Mouse (Mus musculus) hindbrain, postnatal 0 days (tissue): ENCODE data around the gene Chit1. TPM values are rescaled to one million over a fixed set of nuclear protein-coding genes. Genes with fewer than 3 reads are reported as not detected.

ENCODE experiments used
- ATAC-seq: fragments of 200-750 bp; cut with Nextera tagmentation; 2 replicates; pipeline ENCODE4 v1.8.0; 2017; ENCODE audit warnings: mild to moderate bottlenecking, moderate TSS enrichment, moderate library complexity
- DNase-seq: peaks from one replicate; pipeline ENCODE4 v3.0.0-alpha.2; 2015; ENCODE audit warnings: low spot score
- H3K27ac ChIP-seq: fragments of 300-500 bp; sonication (generic); 2 replicates; pipeline ENCODE4 v1.5.1; 2014; ENCODE audit warnings: mild to moderate bottlenecking
- H3K27me3 ChIP-seq: fragments of 300-500 bp; sonication (generic); 2 replicates; pipeline ENCODE4 v1.6.1; 2014; ENCODE audit warnings: low read length, mixed read lengths; ENCODE audit not compliant: insufficient read depth
- H3K36me3 ChIP-seq: fragments of 300-500 bp; sonication (generic); 2 replicates; pipeline ENCODE4 v1.6.1; 2014; ENCODE audit warnings: low read length, mixed read lengths; ENCODE audit not compliant: insufficient read depth
- H3K4me1 ChIP-seq: fragments of 300-500 bp; sonication (generic); 2 replicates; pipeline ENCODE4 v1.6.1; 2014; ENCODE audit warnings: antibody characterized with exemption, low read length, mixed read lengths; ENCODE audit not compliant: insufficient read depth
- H3K4me2 ChIP-seq: fragments of 300-500 bp; sonication (generic); 2 replicates; pipeline ENCODE4 v1.6.1; 2014; ENCODE audit warnings: low read depth, mild to moderate bottlenecking, low read length, moderate library complexity, mixed read lengths
- H3K4me3 ChIP-seq: fragments of 300-500 bp; sonication (generic); 2 replicates; pipeline ENCODE4 v1.5.1; 2014; ENCODE audit warnings: low read length
- H3K9ac ChIP-seq: fragments of 300-500 bp; sonication (generic); replicated peaks from 2 replicates; pipeline ENCODE4 v1.6.1; 2014; ENCODE audit warnings: mild to moderate bottlenecking, low read length, moderate library complexity, mixed read lengths
- H3K9me3 ChIP-seq: fragments of 300-500 bp; sonication (generic); 2 replicates; pipeline ENCODE4 v1.6.1; 2016; ENCODE audit warnings: low read length, mixed read lengths
- CTCF ChIP-seq: IDR thresholded peaks from 2 replicates; pipeline ENCODE4 v1.5.1; 2016; ENCODE audit warnings: antibody characterized with exemption, control low read depth, low read depth
- WGBS: fragments of 180-500 bp; shearing (Covaris S2); extraction: QIAGEN DNeasy Blood & Tissue Kit; methylation state at CpG from one replicate; pipeline ENCODE4 v1.1.7; 2014; 5-methylcytosine and 5-hydroxymethylcytosine counted together
- polyA plus RNA-seq: library from polyadenylated mRNA; unstranded; fragments of >200 nt; fragmentation: Nextera tagmentation; extraction: Ambion mirVana; gene quantifications from 2 replicates; pipeline ENCODE4 v1.2.1, GENCODE M21; 2015
- total RNA-seq: library from RNA; depleted of rRNA; stranded (reverse); fragments of >200 nt; gene quantifications from 2 replicates; pipeline ENCODE4 v1.2.3, GENCODE M21; 2014; rRNA removed

The Chit1 gene
- total and polyA plus RNA-seq, 2 experiments from 2014 or later: 0.46 TPM; not detected in 1

- Histone ChIP-seq H3K4me1 (no peaks in the 10 kb centered on the region), H3K36me3 (no peaks in the 10 kb centered on the region), H3K4me2 (no peak overlapping the region), H3K9me3 (no peaks in the 10 kb centered on the region), H3K9ac (no peak overlapping the region), H3K4me3 (no peak overlapping the region), H3K27ac (peak overlapping the region; percentile 34; the same call in 1 of the 2 replicates), H3K27me3 (no peaks in the 10 kb centered on the region)
- 37% methylated on average over 4 of the region's 4 CpGs for WGBS
- TF ChIP-seq CTCF: no peak
- ATAC-seq (peak; percentile 36; the same call in 1 of the 2 replicates), DNase-seq (peak; percentile 35)
These were observed 84.9 kb downstream of the Chit1 start for GRCm38 (mm10) chr1:134195979-134196378.

- Histone ChIP-seq H3K4me1 (no peaks in the 10 kb centered on the region), H3K27me3 (no peaks in the 10 kb centered on the region), H3K9ac (no peak overlapping the region), H3K27ac (peak overlapping the region; percentile 34; the same call in 1 of the 2 replicates), H3K4me2 (no peak overlapping the region), H3K36me3 (no peaks in the 10 kb centered on the region), H3K4me3 (no peak overlapping the region), H3K9me3 (no peaks in the 10 kb centered on the region)
- ATAC-seq (0 out of 2 replicates have a peak, but pooled peaks have one; percentile 14), DNase-seq (peak; percentile 59)
- 61% methylated on average over 4 of the region's 4 CpGs for WGBS
- peak; percentile 73 for TF ChIP-seq CTCF
These were observed 85.3 kb downstream of the Chit1 start for GRCm38 (mm10) chr1:134196386-134196785.

GRCm38 (mm10) chr1:134197325-134197982 is 86.4 kb downstream of the Chit1 start:
- Histone ChIP-seq H3K4me1 (no peaks in the 10 kb centered on the region), H3K9me3 (no peaks in the 10 kb centered on the region), H3K4me2 (no peak overlapping the region), H3K36me3 (no peaks in the 10 kb centered on the region), H3K27ac (no peak overlapping the region), H3K4me3 (no peak overlapping the region), H3K27me3 (no peaks in the 10 kb centered on the region), H3K9ac (no peak overlapping the region)
- no peak for TF ChIP-seq CTCF
- DNase-seq (no peak), ATAC-seq (no peak)
- 81% methylated on average over 15 of the region's 15 CpGs for WGBS

GRCm38 (mm10) chr1:134198197-134198995 is 87.4 kb downstream of the Chit1 start:
- no peak for TF ChIP-seq CTCF
- no peaks in the 10 kb centered on the region for H3K4me1 ChIP-seq
- DNase-seq: no peak
- H3K27me3 ChIP-seq: no peaks in the 10 kb centered on the region
- H3K9me3 ChIP-seq: no peaks in the 10 kb centered on the region
- no peak overlapping the region for H3K4me2 ChIP-seq
- 79% methylated on average over 12 of the region's 12 CpGs for WGBS
- ATAC-seq: 0 out of 2 replicates have a peak, but pooled peaks have one; percentile 21
- no peak overlapping the region for H3K4me3 ChIP-seq
- no peak overlapping the region for H3K27ac ChIP-seq
- H3K9ac ChIP-seq: no peak overlapping the region
- H3K36me3 ChIP-seq: 0 out of 2 replicates have a peak, but pooled peaks cover 4% of the 10 kb centered on the region

- Histone ChIP-seq H3K36me3 (0 out of 2 replicates have a peak, but pooled peaks cover 5% of the 10 kb centered on the region), H3K4me2 (no peak overlapping the region), H3K27ac (no peak overlapping the region), H3K9ac (no peak overlapping the region), H3K4me3 (no peak overlapping the region), H3K9me3 (no peaks in the 10 kb centered on the region), H3K4me1 (no peaks in the 10 kb centered on the region), H3K27me3 (no peaks in the 10 kb centered on the region)
- no peak for ATAC-seq
- DNase-seq: no peak
- WGBS: 66% methylated on average over 2 of the region's 2 CpGs
- no peak for TF ChIP-seq CTCF
These were observed 89.4 kb downstream of the Chit1 start for GRCm38 (mm10) chr1:134200481-134200880.

Other genes with a start within 250 kb of the Chit1 start
- 8.5 and 10.4 TPM in 2 replicates for gene Optc, start 203.2 kb upstream of the Chit1 start, total RNA-seq
- 3.7 and 4.6 TPM in 2 replicates for gene Optc, start 203.2 kb upstream of the Chit1 start, polyA plus RNA-seq
- gene Prelp, start 189.8 kb upstream of the Chit1 start, total RNA-seq: 6.1 and 9.1 TPM in 2 replicates
- 7.1 and 8.0 TPM in 2 replicates for gene Prelp, start 189.8 kb upstream of the Chit1 start, polyA plus RNA-seq
- 10.6 and 16.3 TPM in 2 replicates for gene Fmod, start 74.0 kb upstream of the Chit1 start, total RNA-seq
- 17.0 and 21.8 TPM in 2 replicates for gene Fmod, start 74.0 kb upstream of the Chit1 start, polyA plus RNA-seq
- 11.2 and 26.1 TPM in 2 replicates for gene Btg2, start 32.1 kb upstream of the Chit1 start, total RNA-seq
- gene Btg2, start 32.1 kb upstream of the Chit1 start, polyA plus RNA-seq: 13.2 and 14.8 TPM in 2 replicates
- gene Chil1, start 70.9 kb downstream of the Chit1 start, total RNA-seq: 4.5 and 6.2 TPM in 2 replicates
- gene Chil1, start 70.9 kb downstream of the Chit1 start, polyA plus RNA-seq: 3.1 and 4.1 TPM in 2 replicates
- not detected in 2 replicates for gene Mybph, start 82.2 kb downstream of the Chit1 start, total RNA-seq
- gene Mybph, start 82.2 kb downstream of the Chit1 start, polyA plus RNA-seq: 0.08 TPM in 1 of 2 replicates, not detected in the other
- gene Adora1, start 124.2 kb downstream of the Chit1 start, total RNA-seq: 51.1 and 54.2 TPM in 2 replicates
- 32.6 and 33.4 TPM in 2 replicates for gene Adora1, start 124.2 kb downstream of the Chit1 start, polyA plus RNA-seq
- 0.16 TPM in 1 of 2 replicates, not detected in the other for gene Myog, start 178.7 kb downstream of the Chit1 start, total RNA-seq
- not detected in 2 replicates for gene Myog, start 178.7 kb downstream of the Chit1 start, polyA plus RNA-seq
- 42.7 and 46.5 TPM in 2 replicates for gene Ppfia4, start 221.7 kb downstream of the Chit1 start, total RNA-seq
- gene Ppfia4, start 221.7 kb downstream of the Chit1 start, polyA plus RNA-seq: 30.6 and 31.6 TPM in 2 replicates